Mouse (Mus musculus): ENCODE results near the gene Cyp2d11.

GRCm38 (mm10) chr15:82434541-82434940 lies 40.7 kb upstream of the Cyp2d11 start:
- TF ChIP-seq CTCF (IDR thresholded peaks at IDR 0.05; ENCODE audit: low read depth, low read length) (no peak), POLR2A (IDR thresholded peaks at IDR 0.05; ENCODE audit: insufficient read depth, low read length) (no peak)

All from ES-Bruce4 (cell line).